Mouse (Mus musculus): ENCODE results near the gene Thbs4. TPM values are rescaled to one million over a fixed set of nuclear protein-coding genes. Genes with fewer than 3 reads are reported as not detected.

The Thbs4 gene
- polyA plus RNA-seq, 1 experiment: not detected

- H3K9me3 ChIP-seq (replicated peaks; ENCODE audit: control insufficient read depth, insufficient read depth, low read length, poor library complexity, severe bottlenecking): no peaks in the 10 kb centered on the region
- H3K9ac ChIP-seq (ENCODE audit: low read depth, poor library complexity, severe bottlenecking): no peak overlapping the region
- no peak overlapping the region for H3K4me3 ChIP-seq (ENCODE audit: low read depth, low read length)
- no peaks in the 10 kb centered on the region for H3K36me3 ChIP-seq (ENCODE audit: control insufficient read depth, insufficient read depth, low read length, poor library complexity, severe bottlenecking)
- no peaks in the 10 kb centered on the region for H3K4me1 ChIP-seq (ENCODE audit: control insufficient read depth, insufficient read depth, low read length)
- H3K27me3 ChIP-seq (ENCODE audit: control insufficient read depth, insufficient read depth, low read length, poor library complexity, severe bottlenecking): no peaks in the 10 kb centered on the region
- no peak for TF ChIP-seq POLR2A (IDR thresholded peaks at IDR 0.05; ENCODE audit: insufficient read depth, low read length)
- no peak for TF ChIP-seq EP300 (IDR thresholded peaks at IDR 0.05; ENCODE audit: insufficient read depth, low read depth, low read length)
- no peak for TF ChIP-seq CTCF (IDR thresholded peaks at IDR 0.05; ENCODE audit: low read depth, low read length)
- H3K27ac ChIP-seq (ENCODE audit: insufficient read depth, low read length): no peak overlapping the region
These were observed 58.9 kb downstream of the Thbs4 start for GRCm38 (mm10) chr13:92735693-92736092.

GRCm38 (mm10) chr13:92733741-92734140, 60.9 kb downstream of the Thbs4 start:
- Histone ChIP-seq H3K27ac (ENCODE audit: insufficient read depth, low read length) (no peak overlapping the region), H3K36me3 (ENCODE audit: control insufficient read depth, insufficient read depth, low read length, poor library complexity, severe bottlenecking) (no peaks in the 10 kb centered on the region), H3K4me1 (ENCODE audit: control insufficient read depth, insufficient read depth, low read length) (no peaks in the 10 kb centered on the region), H3K9me3 (replicated peaks; ENCODE audit: control insufficient read depth, insufficient read depth, low read length, poor library complexity, severe bottlenecking) (no peaks in the 10 kb centered on the region), H3K4me3 (ENCODE audit: low read depth, low read length) (no peak overlapping the region), H3K9ac (ENCODE audit: low read depth, poor library complexity, severe bottlenecking) (no peak overlapping the region), H3K27me3 (ENCODE audit: control insufficient read depth, insufficient read depth, low read length, poor library complexity, severe bottlenecking) (no peaks in the 10 kb centered on the region)
- TF ChIP-seq EP300 (IDR thresholded peaks at IDR 0.05; ENCODE audit: insufficient read depth, low read depth, low read length) (no peak), POLR2A (IDR thresholded peaks at IDR 0.05; ENCODE audit: insufficient read depth, low read length) (no peak), CTCF (IDR thresholded peaks at IDR 0.05; ENCODE audit: low read depth, low read length) (no peak)

GRCm38 (mm10) chr13:92733252-92733651, 61.4 kb downstream of the Thbs4 start:
- Histone ChIP-seq H3K36me3 (ENCODE audit: control insufficient read depth, insufficient read depth, low read length, poor library complexity, severe bottlenecking) (no peaks in the 10 kb centered on the region), H3K4me3 (ENCODE audit: low read depth, low read length) (no peak overlapping the region)
- no peak for TF ChIP-seq EP300 (IDR thresholded peaks at IDR 0.05; ENCODE audit: insufficient read depth, low read depth, low read length)
- peak; percentile 74 for TF ChIP-seq CTCF (IDR thresholded peaks at IDR 0.05; ENCODE audit: low read depth, low read length)
- no peak for TF ChIP-seq POLR2A (IDR thresholded peaks at IDR 0.05; ENCODE audit: insufficient read depth, low read length)

GRCm38 (mm10) chr13:92732836-92733235, 61.8 kb downstream of the Thbs4 start:
- no peaks in the 10 kb centered on the region for H3K27me3 ChIP-seq (ENCODE audit: control insufficient read depth, insufficient read depth, low read length, poor library complexity, severe bottlenecking)
- H3K36me3 ChIP-seq (ENCODE audit: control insufficient read depth, insufficient read depth, low read length, poor library complexity, severe bottlenecking): no peaks in the 10 kb centered on the region
- H3K9me3 ChIP-seq (replicated peaks; ENCODE audit: control insufficient read depth, insufficient read depth, low read length, poor library complexity, severe bottlenecking): no peaks in the 10 kb centered on the region
- no peak overlapping the region for H3K27ac ChIP-seq (ENCODE audit: insufficient read depth, low read length)
- no peaks in the 10 kb centered on the region for H3K4me1 ChIP-seq (ENCODE audit: control insufficient read depth, insufficient read depth, low read length)
- no peak overlapping the region for H3K4me3 ChIP-seq (ENCODE audit: low read depth, low read length)
- no peak overlapping the region for H3K9ac ChIP-seq (ENCODE audit: low read depth, poor library complexity, severe bottlenecking)
- TF ChIP-seq CTCF (IDR thresholded peaks at IDR 0.05; ENCODE audit: low read depth, low read length) (no peak), POLR2A (IDR thresholded peaks at IDR 0.05; ENCODE audit: insufficient read depth, low read length) (no peak), EP300 (IDR thresholded peaks at IDR 0.05; ENCODE audit: insufficient read depth, low read depth, low read length) (no peak)

More at GRCm38 (mm10) chr13:92733252-92733651, 61.4 kb downstream of the Thbs4 start:
- Histone ChIP-seq H3K9ac (ENCODE audit: low read depth, poor library complexity, severe bottlenecking) (no peak overlapping the region), H3K27ac (ENCODE audit: insufficient read depth, low read length) (no peak overlapping the region), H3K27me3 (ENCODE audit: control insufficient read depth, insufficient read depth, low read length, poor library complexity, severe bottlenecking) (no peaks in the 10 kb centered on the region), H3K9me3 (replicated peaks; ENCODE audit: control insufficient read depth, insufficient read depth, low read length, poor library complexity, severe bottlenecking) (no peaks in the 10 kb centered on the region), H3K4me1 (ENCODE audit: control insufficient read depth, insufficient read depth, low read length) (no peaks in the 10 kb centered on the region)

GRCm38 (mm10) chr13:92731811-92732210, 62.8 kb downstream of the Thbs4 start:
- no peaks in the 10 kb centered on the region for H3K4me1 ChIP-seq (ENCODE audit: control insufficient read depth, insufficient read depth, low read length)
- no peak overlapping the region for H3K4me3 ChIP-seq (ENCODE audit: low read depth, low read length)
- TF ChIP-seq POLR2A (IDR thresholded peaks at IDR 0.05; ENCODE audit: insufficient read depth, low read length): no peak
- no peak for TF ChIP-seq EP300 (IDR thresholded peaks at IDR 0.05; ENCODE audit: insufficient read depth, low read depth, low read length)
- no peak for TF ChIP-seq CTCF (IDR thresholded peaks at IDR 0.05; ENCODE audit: low read depth, low read length)

GRCm38 (mm10) chr13:92729811-92730210, 64.8 kb downstream of the Thbs4 start:
- TF ChIP-seq EP300 (IDR thresholded peaks at IDR 0.05; ENCODE audit: insufficient read depth, low read depth, low read length) (no peak), POLR2A (IDR thresholded peaks at IDR 0.05; ENCODE audit: insufficient read depth, low read length) (no peak), CTCF (IDR thresholded peaks at IDR 0.05; ENCODE audit: low read depth, low read length) (no peak)
- H3K9me3 ChIP-seq (replicated peaks; ENCODE audit: control insufficient read depth, insufficient read depth, low read length, poor library complexity, severe bottlenecking): no peaks in the 10 kb centered on the region
- H3K4me3 ChIP-seq (ENCODE audit: low read depth, low read length): no peak overlapping the region
- H3K36me3 ChIP-seq (ENCODE audit: control insufficient read depth, insufficient read depth, low read length, poor library complexity, severe bottlenecking): no peaks in the 10 kb centered on the region
- H3K9ac ChIP-seq (ENCODE audit: low read depth, poor library complexity, severe bottlenecking): no peak overlapping the region
- H3K27ac ChIP-seq (ENCODE audit: insufficient read depth, low read length): no peak overlapping the region
- H3K27me3 ChIP-seq (ENCODE audit: control insufficient read depth, insufficient read depth, low read length, poor library complexity, severe bottlenecking): no peaks in the 10 kb centered on the region
- no peaks in the 10 kb centered on the region for H3K4me1 ChIP-seq (ENCODE audit: control insufficient read depth, insufficient read depth, low read length)

More at GRCm38 (mm10) chr13:92731811-92732210, 62.8 kb downstream of the Thbs4 start:
- Histone ChIP-seq H3K27ac (ENCODE audit: insufficient read depth, low read length) (no peak overlapping the region), H3K9ac (ENCODE audit: low read depth, poor library complexity, severe bottlenecking) (no peak overlapping the region), H3K9me3 (replicated peaks; ENCODE audit: control insufficient read depth, insufficient read depth, low read length, poor library complexity, severe bottlenecking) (no peaks in the 10 kb centered on the region), H3K27me3 (ENCODE audit: control insufficient read depth, insufficient read depth, low read length, poor library complexity, severe bottlenecking) (no peaks in the 10 kb centered on the region), H3K36me3 (ENCODE audit: control insufficient read depth, insufficient read depth, low read length, poor library complexity, severe bottlenecking) (no peaks in the 10 kb centered on the region)
